Comparison of ENCODE assay signal across 8 mouse cellular contexts in genomic region chr9:7836905-7837805, GRCm38 (mm10). TPM values are rescaled to one million over a fixed set of nuclear protein-coding genes. Genes with fewer than 3 reads are reported as not detected.
DNase-seq lines count a peak whose midpoint lies in the region; ATAC-seq lines count a peak whose summit lies in the region.

Birc2 (minus strand) TSS chr9:7837064.

- DNase-seq in adrenal gland, adult (ENCODE audit: inconsistent age in 2 of 2, low spot score in 1 of 2): peak; percentile 97 to 98
- DNase-seq in embryo, embryonic 10.5 days (ENCODE audit: low spot score): peak; percentile 97
- DNase-seq in gastrocnemius, postnatal 14 days: peak; percentile 96
- DNase-seq in left cerebral cortex, postnatal 10 days (ENCODE audit: extremely low spot score in 1 of 2, low spot score in 2 of 2): peak; percentile 94 to 98
- peak; percentile 96 for DNase-seq in right cerebral cortex, postnatal 25 days
- DNase-seq in urinary bladder, postnatal 4 days (ENCODE audit: low spot score in 2 of 2): peak; percentile 94

- peak; percentile 88 for ATAC-seq in inflammation-experienced regulatory T-cells, adult 6 months
- peak; percentile 93 for ATAC-seq in megakaryocyte-erythroid progenitor cell, adult 5-6 weeks (replicated peaks; ENCODE audit: low FRiP score, low TSS enrichment, poor library complexity, severe bottlenecking)

- intact Hi-C loops in gastrocnemius, postnatal 14 days (cut with DNase I; ENCODE audit: low total_unique reads): no loop called here
- intact Hi-C loops in left cerebral cortex, postnatal 10 days (cut with DNase I): no loop called here

RNA-seq across cellular contexts. Expression of gene Birc2, which starts in this region (rescaled TPM):
- 10 to 100 TPM; 15.2 to 17.6 TPM for total RNA-seq in gastrocnemius, postnatal 14 days (2021)
- 100 to 1,000 TPM; 110 to 127 (median 119) TPM for polyA plus RNA-seq in inflammation-experienced regulatory T-cells, adult 6 months (2017; shearing (Covaris generic))
- total RNA-seq in left cerebral cortex, postnatal 10 days (2021): 10 to 100 TPM; 28.4 to 28.6 TPM
- 34.6 and 41.7 TPM in 2 replicates for total RNA-seq in megakaryocyte-erythroid progenitor cell, adult 5-6 weeks (2014; fragmentation: Nextera tagmentation)
- 36.7 and 61.3 TPM in 2 replicates for total RNA-seq in megakaryocyte-erythroid progenitor cell, adult 5-6 weeks (2017)

Comparison
In these comparisons a context has a peak if more than half of its experiments do, and no peak if none do; other contexts are left out.
1. Peak in every context shown above with its lines: DNase-seq and ATAC-seq.